Mouse (Mus musculus): ENCODE data around the gene Ssh1. TPM values are rescaled to one million over a fixed set of nuclear protein-coding genes. Genes with fewer than 3 reads are reported as not detected.

Ssh1 gene
- total and polyA plus RNA-seq, 2 experiments from 2014 or later = 6.8 to 10.0 TPM

- peak; percentile 80 for DNase-seq (ENCODE audit: low spot score)
- H3K9me3 ChIP-seq (replicated peaks; ENCODE audit: control insufficient read depth, low read length) = peaks cover 4% of the 10 kb centered on the region
- 25% methylated on average over 18 of the region's 18 CpGs for WGBS
- H3K36me3 ChIP-seq (replicated peaks; ENCODE audit: control insufficient read depth, insufficient read depth, low read length) = no peaks in the 10 kb centered on the region
- TF ChIP-seq CTCF (IDR thresholded peaks at IDR 0.05; ENCODE audit: low read depth) (no peak), EP300 (IDR thresholded peaks at IDR 0.05; ENCODE audit: low read depth) (no peak)
- no peak overlapping the region for H3K4me3 ChIP-seq (ENCODE audit: low read depth, low read length)
- H3K4me1 ChIP-seq (ENCODE audit: control insufficient read depth, insufficient read depth) = no peaks in the 10 kb centered on the region
- peak; percentile 81 for ATAC-seq (ENCODE audit: insufficient read depth, low read depth)
- H3K4me2 ChIP-seq (ENCODE audit: low read depth, low read length) = peak overlapping the region; percentile 35
- H3K27ac ChIP-seq (ENCODE audit: low read depth) = peak overlapping the region; percentile 81
- no peaks in the 10 kb centered on the region for H3K27me3 ChIP-seq (ENCODE audit: control insufficient read depth, insufficient read depth, low read length)
- no peak overlapping the region; the same call in 1 of the 2 replicates for H3K9ac ChIP-seq (replicated peaks; ENCODE audit: low read depth, low read length)
Observed at GRCm38 (mm10) chr5:113930648-113931609, 62.8 kb downstream of the Ssh1 start.

GRCm38 (mm10) chr5:113929950-113930647, 63.6 kb downstream of the Ssh1 start:
- Histone ChIP-seq H3K9me3 (replicated peaks; ENCODE audit: control insufficient read depth, low read length) (peaks cover 4% of the 10 kb centered on the region), H3K4me2 (ENCODE audit: low read depth, low read length) (peak overlapping the region; percentile 2; the same call in 1 of the 2 replicates), H3K4me3 (ENCODE audit: low read depth, low read length) (no peak overlapping the region), H3K9ac (replicated peaks; ENCODE audit: low read depth, low read length) (no peak overlapping the region), H3K27ac (ENCODE audit: low read depth) (peak overlapping the region; percentile 66), H3K27me3 (ENCODE audit: control insufficient read depth, insufficient read depth, low read length) (no peaks in the 10 kb centered on the region), H3K36me3 (replicated peaks; ENCODE audit: control insufficient read depth, insufficient read depth, low read length) (no peaks in the 10 kb centered on the region), H3K4me1 (ENCODE audit: control insufficient read depth, insufficient read depth) (no peaks in the 10 kb centered on the region)
- no peak for ATAC-seq (ENCODE audit: insufficient read depth, low read depth)
- no peak for TF ChIP-seq CTCF (IDR thresholded peaks at IDR 0.05; ENCODE audit: low read depth)
- TF ChIP-seq EP300 (IDR thresholded peaks at IDR 0.05; ENCODE audit: low read depth) = no peak
- no peak for DNase-seq (ENCODE audit: low spot score)
- WGBS = 44% methylated on average over 10 of the region's 10 CpGs

GRCm38 (mm10) chr5:113929526-113929925, 64.2 kb downstream of the Ssh1 start:
- TF ChIP-seq EP300 (IDR thresholded peaks at IDR 0.05; ENCODE audit: low read depth) (no peak), CTCF (IDR thresholded peaks at IDR 0.05; ENCODE audit: low read depth) (no peak)
- no peaks in the 10 kb centered on the region for H3K4me1 ChIP-seq (ENCODE audit: control insufficient read depth, insufficient read depth)
- H3K4me3 ChIP-seq (ENCODE audit: low read depth, low read length) = no peak overlapping the region
- H3K9ac ChIP-seq (replicated peaks; ENCODE audit: low read depth, low read length) = no peak overlapping the region
- H3K9me3 ChIP-seq (replicated peaks; ENCODE audit: control insufficient read depth, low read length) = peaks cover 4% of the 10 kb centered on the region
- DNase-seq (ENCODE audit: low spot score) (no peak), ATAC-seq (ENCODE audit: insufficient read depth, low read depth) (no peak)
- 61% methylated on average over 10 of the region's 10 CpGs for WGBS
- H3K4me2 ChIP-seq (ENCODE audit: low read depth, low read length) = peak overlapping the region; percentile 2; the same call in 1 of the 2 replicates
- H3K27ac ChIP-seq (ENCODE audit: low read depth) = peak overlapping the region; percentile 66; the same call in 1 of the 2 replicates
- no peaks in the 10 kb centered on the region for H3K36me3 ChIP-seq (replicated peaks; ENCODE audit: control insufficient read depth, insufficient read depth, low read length)
- H3K27me3 ChIP-seq (ENCODE audit: control insufficient read depth, insufficient read depth, low read length) = no peaks in the 10 kb centered on the region

GRCm38 (mm10) chr5:113924608-113925007, 69.1 kb downstream of the Ssh1 start:
- Histone ChIP-seq H3K9me3 (replicated peaks; ENCODE audit: control insufficient read depth, low read length) (peaks cover 4% of the 10 kb centered on the region), H3K36me3 (replicated peaks; ENCODE audit: control insufficient read depth, insufficient read depth, low read length) (no peaks in the 10 kb centered on the region), H3K4me1 (ENCODE audit: control insufficient read depth, insufficient read depth) (no peaks in the 10 kb centered on the region), H3K9ac (replicated peaks; ENCODE audit: low read depth, low read length) (no peak overlapping the region), H3K4me2 (ENCODE audit: low read depth, low read length) (no peak overlapping the region), H3K4me3 (ENCODE audit: low read depth, low read length) (no peak overlapping the region), H3K27me3 (ENCODE audit: control insufficient read depth, insufficient read depth, low read length) (no peaks in the 10 kb centered on the region), H3K27ac (ENCODE audit: low read depth) (no peak overlapping the region)
- WGBS = 80% methylated on average over 4 of the region's 4 CpGs
- ATAC-seq (ENCODE audit: insufficient read depth, low read depth) (no peak), DNase-seq (ENCODE audit: low spot score) (no peak)
- TF ChIP-seq EP300 (IDR thresholded peaks at IDR 0.05; ENCODE audit: low read depth) (no peak), CTCF (IDR thresholded peaks at IDR 0.05; ENCODE audit: low read depth) (no peak)

GRCm38 (mm10) chr5:113921310-113922166, 72.2 kb downstream of the Ssh1 start:
- Histone ChIP-seq H3K9ac (replicated peaks; ENCODE audit: low read depth, low read length) (no peak overlapping the region), H3K4me3 (ENCODE audit: low read depth, low read length) (no peak overlapping the region), H3K27ac (ENCODE audit: low read depth) (peak overlapping the region; percentile 4; the same call in 1 of the 2 replicates), H3K4me2 (ENCODE audit: low read depth, low read length) (no peak overlapping the region), H3K4me1 (ENCODE audit: control insufficient read depth, insufficient read depth) (peaks cover 4% of the 10 kb centered on the region; the same call in 1 of the 2 replicates), H3K27me3 (ENCODE audit: control insufficient read depth, insufficient read depth, low read length) (no peaks in the 10 kb centered on the region), H3K36me3 (replicated peaks; ENCODE audit: control insufficient read depth, insufficient read depth, low read length) (no peaks in the 10 kb centered on the region), H3K9me3 (replicated peaks; ENCODE audit: control insufficient read depth, low read length) (no peaks in the 10 kb centered on the region)
- ATAC-seq (ENCODE audit: insufficient read depth, low read depth) (no peak), DNase-seq (ENCODE audit: low spot score) (no peak)
- WGBS = 46% methylated on average over 6 of the region's 6 CpGs
- no peak for TF ChIP-seq EP300 (IDR thresholded peaks at IDR 0.05; ENCODE audit: low read depth)
